Mouse (Mus musculus) 3T3-L1 (cell line): Measurements from ENCODE around the gene Inpp5b.
A peak's percentile ranks its signal among the peaks of the same experiment; 100 is the strongest.

ENCODE experiments used
- DNase-seq: peaks from one replicate; pipeline ENCODE4 v3.0.0-alpha.2; 2015; ENCODE audit warnings: low read depth, low spot score

The Inpp5b gene

DNA sequence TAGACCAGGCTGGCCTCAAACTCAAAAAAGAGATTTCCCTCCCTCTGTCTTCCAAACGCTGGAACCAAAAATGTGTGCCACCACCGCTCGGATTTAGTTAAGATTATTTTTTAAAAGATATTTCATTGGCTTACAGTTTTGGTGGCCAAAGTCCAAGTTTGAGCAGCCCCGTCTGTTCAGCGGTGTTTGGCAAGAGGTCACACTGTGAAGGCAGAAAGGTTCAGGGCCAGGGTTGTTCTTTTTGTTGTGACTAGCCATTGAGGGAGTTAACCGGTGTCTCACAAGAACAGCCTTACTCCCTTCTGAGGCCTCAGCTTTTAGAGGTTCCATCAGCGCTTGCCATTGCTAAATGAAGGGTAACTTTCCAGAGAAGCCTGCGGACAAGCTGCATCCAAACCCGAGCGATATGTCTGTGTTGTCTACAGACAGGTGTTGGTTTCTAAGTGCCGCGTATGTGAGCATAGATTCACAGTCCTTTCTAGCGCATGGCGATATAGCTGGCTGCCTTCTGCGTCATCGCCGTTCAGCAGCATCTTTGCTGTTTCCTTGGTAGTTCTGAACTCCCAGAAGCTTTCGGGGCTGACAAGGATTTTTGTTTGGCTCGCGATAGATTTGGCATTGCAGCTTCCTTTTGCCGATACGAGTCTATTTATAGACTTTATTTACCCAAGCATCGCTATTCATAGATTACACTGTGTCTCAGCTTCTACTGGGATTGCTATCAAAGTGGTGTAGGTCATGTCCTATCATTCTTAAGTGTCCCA lies 24.3 kb downstream of the Inpp5b start:
- no peak for DNase-seq

DNA sequence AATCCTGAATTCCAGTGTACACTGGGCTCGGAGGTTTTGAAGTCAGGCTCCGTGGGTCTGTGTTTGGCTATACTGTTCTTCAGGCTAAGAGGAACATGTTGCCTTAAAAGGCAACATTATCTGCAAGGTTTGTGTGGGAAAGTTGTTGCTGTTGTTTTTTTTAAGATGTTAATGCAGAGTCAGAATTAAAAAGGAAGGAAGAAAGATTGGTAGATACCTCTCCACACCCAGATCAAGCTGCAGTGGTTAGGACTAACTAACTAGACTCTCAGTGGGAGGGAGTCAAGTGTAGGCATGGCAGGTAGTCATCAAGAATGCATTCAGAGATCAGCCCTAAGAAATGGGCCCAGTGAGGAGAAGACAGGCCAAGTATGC lies 24.9 kb downstream of the Inpp5b start:
- DNase-seq: no peak

DNA sequence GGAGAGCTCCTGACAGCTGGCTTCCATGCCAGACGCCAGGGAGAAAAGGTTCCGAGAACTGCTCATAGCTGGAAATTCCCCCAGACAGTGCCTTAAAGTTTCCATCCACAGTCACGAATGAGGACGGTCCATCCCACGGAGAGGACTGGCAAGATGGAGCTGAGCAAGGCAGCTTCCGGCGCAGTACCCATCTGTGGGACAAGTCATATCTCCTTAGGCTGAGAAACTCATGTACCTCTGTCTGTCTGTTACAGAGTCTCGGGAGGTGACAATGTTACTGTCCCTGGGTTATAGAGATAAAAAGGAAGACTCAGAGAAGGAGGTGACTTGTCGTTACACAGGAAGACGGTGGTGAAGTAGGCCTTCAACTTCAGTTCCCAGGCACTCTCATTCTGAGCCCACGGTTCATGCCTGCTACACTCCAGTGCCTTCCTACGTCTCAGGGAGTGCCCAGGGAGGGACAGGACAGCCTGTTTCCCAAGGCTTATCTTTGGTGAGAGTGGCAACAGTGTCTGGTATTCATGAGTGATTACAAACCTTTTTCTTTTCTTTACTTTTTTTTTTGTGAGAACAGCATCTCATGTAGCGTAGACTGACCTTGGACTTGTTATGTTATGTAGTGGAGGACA lies 27.4 kb downstream of the Inpp5b start:
- DNase-seq: no peak

DNA sequence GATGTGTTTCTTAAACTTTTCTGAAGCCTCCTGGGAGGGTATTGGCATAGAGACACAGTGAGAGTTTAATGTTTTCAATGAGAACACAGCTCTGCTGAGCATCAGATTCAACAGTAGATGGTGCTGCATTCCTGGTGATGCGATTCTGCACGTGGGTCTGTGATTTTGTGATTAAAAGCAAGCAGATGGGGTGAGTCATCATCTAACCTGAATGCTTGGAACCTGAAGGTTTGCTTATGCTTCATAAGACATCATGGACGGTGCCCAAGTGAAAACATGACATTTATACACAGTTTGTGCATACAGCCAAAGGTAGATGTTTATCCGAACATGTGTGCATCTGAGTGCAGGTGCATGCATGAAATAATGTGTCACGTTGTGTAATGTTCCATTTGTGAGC lies 29.0 kb downstream of the Inpp5b start:
- peak; percentile 20 for DNase-seq

DNA sequence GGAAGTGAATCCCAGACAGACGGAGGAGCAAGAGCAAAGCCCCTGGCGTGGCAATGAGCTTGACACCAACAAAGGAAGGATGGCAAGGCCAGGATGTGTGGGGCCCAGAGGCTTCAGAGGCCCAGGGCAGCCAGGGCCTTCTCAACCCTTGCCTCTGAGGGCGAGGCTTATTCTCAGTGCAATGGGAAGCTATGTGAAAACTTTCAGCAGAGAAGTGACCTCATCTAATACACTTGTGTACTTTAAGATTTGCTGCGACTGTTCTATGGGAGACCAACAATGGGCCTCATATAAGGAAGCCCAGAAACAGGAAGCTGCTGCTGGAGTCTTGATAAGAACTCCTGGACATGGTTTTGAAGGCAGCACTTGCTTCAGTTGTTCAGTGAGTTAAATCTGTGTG lies 30.5 kb downstream of the Inpp5b start:
- no peak for DNase-seq

DNA sequence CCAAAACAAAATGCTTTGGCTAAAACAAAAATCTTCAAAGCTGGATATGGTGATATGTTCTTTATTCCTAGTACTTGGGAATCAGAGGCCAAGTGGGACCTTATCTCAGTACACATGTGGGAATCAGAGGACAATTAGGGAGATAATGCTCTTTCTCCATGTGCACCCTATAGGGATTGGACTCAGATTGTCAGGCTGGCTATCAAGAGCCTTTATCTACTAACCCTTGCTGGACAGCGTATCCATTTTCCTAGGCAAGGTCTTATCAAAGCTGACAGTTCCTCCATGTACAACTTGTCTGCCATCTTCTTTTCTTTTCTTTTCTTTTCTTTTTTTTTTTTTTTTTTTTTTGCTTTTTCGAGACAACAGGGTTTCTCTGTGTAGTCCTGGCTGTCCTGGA lies 31.8 kb downstream of the Inpp5b start:
- DNase-seq: no peak

DNA sequence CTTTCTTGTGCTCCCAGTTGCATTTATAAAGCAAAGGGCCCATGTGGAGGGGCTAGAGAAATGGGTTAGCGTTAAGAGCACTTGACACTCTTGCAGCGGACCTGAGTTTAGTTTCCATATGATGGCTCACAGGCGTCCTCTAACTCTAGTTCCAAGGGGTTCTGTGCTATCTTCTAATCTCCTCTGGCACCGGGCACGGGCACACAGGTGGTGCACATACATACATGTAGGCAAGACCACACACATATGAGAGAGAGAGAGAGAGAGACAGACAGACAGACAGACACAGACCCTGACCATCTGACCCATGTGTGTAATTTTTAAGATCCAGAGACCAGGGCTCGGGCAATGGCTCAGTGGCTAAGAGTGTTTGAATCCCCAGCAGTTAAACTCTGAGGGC lies 32.3 kb downstream of the Inpp5b start:
- no peak for DNase-seq

DNA sequence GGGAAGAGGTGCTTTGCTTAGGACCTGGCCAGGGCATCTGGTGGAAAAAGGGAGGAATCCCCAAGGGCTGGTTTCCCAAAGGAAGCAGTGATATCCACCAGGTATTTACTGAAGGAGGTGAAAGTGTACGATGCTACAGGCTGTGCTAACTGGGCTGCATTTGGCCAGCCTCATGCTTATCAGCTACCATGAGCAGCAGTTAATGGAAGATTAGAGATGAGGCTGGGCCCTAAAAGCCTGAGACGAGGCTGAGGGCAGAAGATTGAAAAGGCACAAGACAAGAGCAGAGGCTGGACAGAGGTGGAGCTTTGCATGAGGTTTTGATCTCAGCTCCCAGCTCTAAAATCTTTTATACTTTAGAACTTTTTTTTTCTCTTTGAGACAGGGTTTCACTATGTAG lies 32.8 kb downstream of the Inpp5b start:
- DNase-seq: no peak

DNA sequence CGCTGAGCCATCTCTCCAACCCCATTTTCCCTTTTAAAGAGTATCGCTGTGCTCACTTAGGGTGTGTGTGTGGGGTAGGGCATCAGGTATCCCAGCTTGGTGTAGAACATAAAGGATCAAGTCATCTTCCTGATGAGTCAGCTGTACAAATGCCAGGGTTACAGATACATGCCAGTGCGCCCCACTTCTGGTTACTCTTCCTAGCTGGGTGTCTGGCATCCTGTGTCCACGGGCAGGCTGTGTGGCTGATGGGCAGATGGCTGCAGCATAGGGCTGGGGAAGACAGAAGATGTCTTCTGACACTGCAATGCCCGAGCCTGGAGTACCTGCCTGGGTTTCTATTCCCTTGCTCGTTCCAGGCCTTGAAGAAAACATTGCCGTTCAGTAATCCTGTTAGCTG lies 39.7 kb downstream of the Inpp5b start:
- no peak for DNase-seq

DNA sequence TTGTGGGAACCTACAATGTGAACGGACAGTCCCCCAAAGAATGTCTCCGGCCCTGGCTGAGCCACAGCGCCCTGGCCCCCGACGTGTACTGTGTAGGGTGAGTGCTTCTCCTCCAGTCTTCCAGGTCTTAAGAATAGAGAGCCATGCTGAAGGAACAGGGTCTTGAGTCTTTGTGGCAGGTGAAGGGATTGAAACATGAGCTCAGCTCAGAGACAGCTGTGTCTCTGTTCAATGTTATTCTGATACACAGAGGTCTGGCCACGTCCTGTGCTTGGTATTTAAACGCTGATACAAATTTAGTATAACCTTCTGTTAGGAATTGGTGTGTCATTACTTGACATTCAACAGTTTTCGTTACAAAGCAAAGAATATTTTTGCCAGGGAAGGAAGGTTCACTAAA lies 40.7 kb downstream of the Inpp5b start:
- no peak for DNase-seq

DNA sequence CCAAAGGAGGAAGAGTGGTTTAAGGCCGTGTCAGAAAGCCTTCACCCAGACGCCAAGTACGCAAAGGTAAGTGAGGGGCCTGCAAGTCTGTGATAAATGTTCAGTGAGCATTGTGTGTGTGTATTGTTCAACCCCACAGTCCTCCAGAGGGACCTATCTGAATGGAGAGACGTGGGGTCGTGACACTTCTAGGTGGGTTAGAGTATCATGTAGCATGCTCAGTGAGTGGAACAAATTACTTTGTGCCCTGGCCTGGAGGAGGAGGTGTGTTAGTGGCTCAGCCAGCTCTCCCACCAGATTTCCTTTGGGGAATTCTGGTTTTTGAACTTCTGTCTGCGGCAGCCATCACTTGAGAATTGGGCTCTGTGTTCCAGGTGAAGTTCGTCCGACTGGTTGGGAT lies 42.3 kb downstream of the Inpp5b start:
- no peak for DNase-seq

DNA sequence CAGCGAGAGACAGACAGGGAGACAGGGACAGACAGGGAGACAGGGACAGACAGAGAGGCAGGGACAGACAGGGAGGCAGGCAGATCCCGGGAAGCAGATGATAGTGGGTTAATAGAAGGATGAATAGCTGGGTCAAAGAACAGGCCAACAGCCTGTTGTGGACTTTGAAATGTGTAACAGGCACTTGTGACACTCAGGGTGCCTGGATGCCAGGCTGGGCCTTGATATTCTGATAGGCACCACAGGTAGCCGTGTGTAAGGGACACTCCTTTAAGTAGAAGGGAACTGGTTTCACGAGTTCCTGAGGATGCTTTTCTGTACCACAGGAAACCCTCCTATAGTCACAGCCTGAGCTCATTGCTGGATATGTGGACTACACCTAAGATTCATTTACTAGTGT lies 48.4 kb downstream of the Inpp5b start:
- DNase-seq: no peak

DNA sequence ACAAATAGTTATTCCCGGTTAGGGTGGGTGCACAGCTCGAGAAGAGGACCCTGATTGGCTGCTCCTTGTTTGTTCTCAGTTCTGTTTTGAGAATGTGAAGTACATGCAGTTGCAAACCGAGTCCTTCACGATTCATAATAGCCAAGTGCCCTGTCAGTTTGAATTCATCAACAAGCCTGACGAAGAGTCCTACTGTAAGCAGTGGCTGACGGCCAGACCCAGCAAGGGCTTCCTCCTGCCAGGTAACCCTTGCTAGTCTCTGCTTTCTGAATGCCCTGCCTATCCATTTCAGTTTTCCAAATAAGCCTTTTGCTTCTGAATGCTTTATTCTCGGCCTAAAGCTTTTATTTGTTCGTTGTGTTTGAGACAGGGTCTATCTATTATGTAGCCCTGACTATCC lies 50.5 kb downstream of the Inpp5b start:
- DNase-seq: no peak

DNA sequence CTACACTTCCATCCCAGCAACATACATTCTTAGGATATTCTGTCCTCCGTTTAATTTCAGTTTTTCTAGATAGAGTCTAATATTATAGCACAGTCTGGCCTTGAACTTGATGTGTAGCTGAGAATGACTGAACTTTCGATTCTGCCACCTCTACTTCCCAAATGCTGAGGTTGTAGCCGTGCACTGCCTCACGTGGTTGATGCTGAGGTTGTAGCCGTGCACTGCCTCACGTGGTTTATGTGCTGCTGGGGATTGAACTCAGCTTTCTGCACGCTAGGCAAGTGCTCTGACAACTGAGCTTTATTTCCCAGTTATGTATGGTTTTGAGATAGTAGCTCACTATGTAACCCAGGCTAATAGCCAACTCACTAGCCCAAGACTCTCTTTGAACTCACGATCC lies 54.5 kb downstream of the Inpp5b start:
- DNase-seq: no peak

DNA sequence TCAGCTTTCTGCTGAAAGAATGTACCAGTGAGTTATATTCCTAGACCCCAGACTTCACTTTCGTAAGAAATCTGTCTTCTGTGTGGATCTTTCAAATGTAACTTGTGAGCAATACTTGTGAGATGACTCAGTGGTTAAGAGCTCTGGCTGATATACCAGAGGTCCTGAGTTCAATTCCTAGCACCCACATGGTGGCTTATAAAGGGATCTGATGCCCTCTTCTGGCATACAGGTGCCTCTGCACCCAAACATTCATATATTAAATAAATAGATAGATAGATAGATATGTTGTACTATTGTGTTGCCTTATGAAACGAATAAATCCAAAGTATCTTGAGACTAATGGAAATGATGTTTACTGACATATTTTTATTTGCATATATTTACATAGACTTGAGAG lies 55.3 kb downstream of the Inpp5b start:
- DNase-seq: peak; percentile 20

DNA sequence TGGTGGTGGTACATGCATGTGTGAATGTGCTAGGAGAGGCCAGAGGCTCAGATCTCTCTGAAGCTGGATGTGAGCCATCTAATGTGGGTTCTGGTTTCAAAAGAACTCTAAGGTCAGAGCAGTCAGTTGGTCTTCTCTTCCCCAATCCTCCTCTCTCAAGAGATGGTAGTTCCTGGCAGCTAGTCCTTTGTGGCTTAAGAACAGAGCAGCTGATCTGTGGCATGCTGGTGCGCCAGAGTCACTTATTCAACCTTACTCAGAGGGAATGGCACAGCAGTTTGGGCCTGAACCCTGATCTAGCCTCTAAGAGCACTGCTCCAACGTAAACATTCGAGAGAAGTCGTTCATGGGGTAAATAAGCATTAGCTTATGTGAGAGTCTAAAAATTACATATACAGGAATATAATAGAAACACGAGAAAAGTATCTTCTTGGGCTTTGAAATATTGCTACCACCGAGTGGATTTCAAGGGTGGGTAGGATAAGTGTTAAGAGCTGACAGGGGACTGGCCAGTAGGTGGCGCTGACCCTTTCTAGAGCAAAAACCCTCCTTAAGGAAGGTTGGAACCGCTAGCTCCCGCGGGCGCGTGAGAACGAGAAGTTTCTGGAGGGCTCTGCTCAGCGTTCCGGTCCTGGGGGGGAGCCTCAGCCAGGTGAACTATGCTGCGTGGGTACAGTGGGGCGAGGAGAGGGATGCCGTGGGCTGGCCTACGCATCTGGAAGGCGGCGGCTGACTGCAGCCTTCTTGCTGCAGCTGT lies 60.1 kb downstream of the Inpp5b start, which contains the start of gene Mtf1:
TSS of gene Mtf1 (plus strand) at position 553 of the 757 bp plus-strand sequence.
- DNase-seq: peak; percentile 96

DNA sequence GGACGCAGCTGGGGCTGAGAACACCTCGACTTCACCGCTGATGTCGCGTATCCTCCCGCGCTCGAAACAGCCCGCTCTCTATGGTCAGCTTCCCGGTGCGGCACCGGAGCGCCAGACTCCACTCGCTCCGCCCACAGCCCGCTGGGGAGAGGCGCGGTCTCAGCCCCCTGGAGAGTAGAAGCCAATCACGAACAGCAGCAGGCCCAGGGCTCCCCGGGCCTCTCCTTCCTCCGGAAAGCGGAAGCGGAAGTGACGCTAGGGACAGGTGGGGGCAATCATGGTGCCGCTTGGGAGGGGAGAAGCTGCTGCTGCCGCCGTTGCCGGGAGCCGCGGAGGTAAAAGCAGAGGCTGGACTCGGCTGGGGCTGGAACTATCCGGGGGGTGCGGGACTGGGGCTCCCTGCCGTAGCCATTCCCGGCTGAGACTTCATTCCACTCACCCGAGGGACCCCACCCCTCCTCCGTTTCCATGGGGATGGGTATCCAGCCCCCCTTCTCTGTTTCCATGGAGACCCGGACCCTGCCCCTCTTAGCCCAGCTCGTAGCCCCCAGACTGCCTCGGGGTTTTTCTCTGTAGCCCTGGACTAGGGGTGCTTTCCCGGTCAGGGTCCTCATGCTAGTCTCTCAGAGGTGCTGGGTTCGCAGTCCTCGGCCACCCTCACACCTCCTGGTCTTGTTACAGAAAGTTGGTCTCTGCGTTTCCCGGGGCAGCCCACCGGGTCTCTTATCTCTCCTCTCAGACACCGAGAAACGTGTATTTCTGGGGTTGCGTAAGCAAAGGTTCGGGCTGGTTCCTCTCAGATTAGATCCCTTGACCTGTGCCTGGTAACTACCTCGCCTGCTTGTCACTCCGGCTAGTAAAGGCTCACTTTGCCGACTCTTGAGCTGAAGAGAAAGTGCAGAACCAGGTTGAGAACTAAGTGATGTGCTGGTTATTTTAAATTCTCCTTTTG lies 60.9 kb downstream of the Inpp5b start:
- DNase-seq: peak; percentile 97

DNA sequence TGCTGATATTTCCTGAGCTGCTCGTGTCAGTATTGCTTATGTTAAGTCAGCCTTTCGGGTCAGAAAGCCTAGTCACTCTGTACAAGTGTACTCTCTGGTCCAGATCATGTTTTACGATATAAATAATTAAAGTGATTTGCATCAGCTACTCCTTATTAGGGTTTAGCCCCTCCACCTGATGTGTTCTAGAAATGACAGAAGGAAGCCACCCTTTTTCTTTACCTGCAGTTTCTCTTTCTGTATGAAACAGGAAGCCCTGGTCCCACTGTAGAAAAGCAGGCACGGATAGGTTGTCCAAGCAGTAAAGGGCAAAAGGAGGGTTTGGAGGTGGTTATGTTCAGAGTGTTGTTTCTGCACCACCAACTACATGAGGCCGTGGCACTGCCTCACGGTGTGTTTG lies 61.8 kb downstream of the Inpp5b start:
- DNase-seq: no peak

DNA sequence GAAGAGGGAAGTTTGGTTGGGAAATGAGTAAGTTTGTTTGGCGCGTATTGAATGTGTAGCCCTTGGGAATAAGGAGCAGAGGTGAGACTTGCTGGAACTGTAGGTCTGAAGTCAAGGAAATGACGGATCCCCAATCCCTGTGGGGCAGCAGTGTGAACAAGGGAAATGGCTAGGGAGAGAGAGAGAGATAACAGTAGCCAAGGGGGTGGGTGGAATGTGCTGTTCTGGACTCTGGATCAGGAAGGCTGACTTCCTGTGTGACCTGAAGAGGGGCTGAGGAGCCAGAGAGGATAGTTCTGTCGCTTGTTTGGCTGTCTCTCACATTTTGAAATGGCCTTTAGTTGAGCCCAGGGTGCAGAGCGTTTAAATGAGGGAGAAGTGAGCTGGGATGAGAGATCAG lies 66.9 kb downstream of the Inpp5b start:
- no peak for DNase-seq

DNA sequence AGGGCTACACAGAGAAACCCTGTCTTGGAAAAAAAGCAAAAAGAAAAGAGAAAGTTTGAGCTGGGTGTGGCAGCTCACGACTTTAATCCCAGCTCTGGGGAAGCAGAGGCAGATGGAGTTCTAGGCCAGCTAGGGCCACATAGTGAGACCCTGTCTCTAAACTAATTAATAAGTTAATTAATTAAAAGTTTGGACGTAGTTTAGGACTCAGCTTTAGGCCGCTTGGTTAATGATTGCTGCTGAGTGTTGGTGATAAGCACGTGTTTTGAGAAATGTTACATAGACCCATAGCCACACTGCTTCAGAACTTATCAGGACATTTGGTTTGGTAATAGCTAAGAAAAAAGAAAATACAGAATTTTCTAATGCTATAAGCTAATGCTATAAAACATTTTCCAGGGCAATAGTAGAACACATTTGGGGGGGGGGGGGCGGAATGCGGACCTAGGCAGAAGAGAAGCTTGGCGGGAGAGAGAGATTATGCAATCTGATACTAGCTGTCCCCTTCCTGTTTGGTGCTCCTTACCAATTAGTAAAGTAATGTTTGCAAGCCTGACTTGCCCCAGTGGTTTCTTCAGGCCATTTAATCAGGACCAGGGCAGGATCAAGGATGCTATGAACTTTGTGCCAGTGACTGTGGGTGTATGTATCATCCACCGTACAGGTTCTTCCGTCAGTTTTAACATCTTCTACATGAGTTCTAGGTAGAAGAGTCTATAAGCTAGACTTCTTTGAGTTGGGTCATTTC lies 67.7 kb downstream of the Inpp5b start:
- DNase-seq: no peak

DNA sequence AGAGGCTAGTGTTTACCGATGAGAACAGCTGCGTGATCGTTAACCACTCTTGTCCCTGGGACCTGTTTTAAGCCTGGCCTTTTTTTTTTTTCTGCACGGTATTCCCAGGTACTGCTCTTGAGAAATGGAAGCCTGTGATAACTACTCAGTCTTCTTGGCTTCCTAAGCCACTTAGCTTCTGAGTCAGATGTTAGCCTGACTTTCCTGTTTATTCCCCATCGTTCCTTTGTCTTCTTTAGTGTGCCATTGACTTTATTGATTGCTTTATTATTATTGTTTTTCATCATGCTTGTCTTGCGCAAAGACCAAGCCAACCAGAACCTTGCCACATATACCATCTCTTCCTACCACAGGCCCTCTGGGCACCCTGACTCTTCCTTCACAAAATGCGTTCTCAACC lies 68.4 kb downstream of the Inpp5b start:
- no peak for DNase-seq
